Mouse (Mus musculus): Measurements from ENCODE around the gene Atg7. TPM values are rescaled to one million over a fixed set of nuclear protein-coding genes. Genes with fewer than 3 reads are reported as not detected.

The Atg7 gene
- total and polyA plus RNA-seq, 2 experiments from 2014 or later: 16.6 to 17.5 TPM

GRCm38 (mm10) chr6:114904233-114904632 is 261.3 kb downstream of the Atg7 start:
- WGBS: 76% methylated on average over 6 of the region's 6 CpGs
- no peak overlapping the region for H3K4me2 ChIP-seq (ENCODE audit: low read depth, low read length)
- TF ChIP-seq CTCF (IDR thresholded peaks at IDR 0.05; ENCODE audit: low read depth): no peak
- peaks cover 38% of the 10 kb centered on the region; the same call in 1 of the 2 replicates for H3K4me1 ChIP-seq (ENCODE audit: insufficient read depth, low read length)
- H3K4me3 ChIP-seq (ENCODE audit: low read length): no peak overlapping the region
- DNase-seq (ENCODE audit: low spot score): no peak
- no peaks in the 10 kb centered on the region for H3K27me3 ChIP-seq (ENCODE audit: insufficient read depth, low read length)
- no peak overlapping the region for H3K9ac ChIP-seq (replicated peaks; ENCODE audit: low read length)
- no peaks in the 10 kb centered on the region for H3K36me3 ChIP-seq (ENCODE audit: insufficient read depth, low read length)
- H3K27ac ChIP-seq: no peak overlapping the region
- no peaks in the 10 kb centered on the region for H3K9me3 ChIP-seq (ENCODE audit: low read length)
- ATAC-seq: no peak

GRCm38 (mm10) chr6:114904818-114905217 is 261.9 kb downstream of the Atg7 start:
- peaks cover 38% of the 10 kb centered on the region; the same call in 1 of the 2 replicates for H3K4me1 ChIP-seq (ENCODE audit: insufficient read depth, low read length)
- 89% methylated on average over 3 of the region's 3 CpGs for WGBS
- H3K36me3 ChIP-seq (ENCODE audit: insufficient read depth, low read length): no peaks in the 10 kb centered on the region
- no peaks in the 10 kb centered on the region for H3K9me3 ChIP-seq (ENCODE audit: low read length)
- H3K27me3 ChIP-seq (ENCODE audit: insufficient read depth, low read length): no peaks in the 10 kb centered on the region
- H3K4me3 ChIP-seq (ENCODE audit: low read length): no peak overlapping the region
- DNase-seq (ENCODE audit: low spot score) (no peak), ATAC-seq (no peak)
- no peak for TF ChIP-seq CTCF (IDR thresholded peaks at IDR 0.05; ENCODE audit: low read depth)
- no peak overlapping the region for H3K9ac ChIP-seq (replicated peaks; ENCODE audit: low read length)
- no peak overlapping the region for H3K4me2 ChIP-seq (ENCODE audit: low read depth, low read length)
- no peak overlapping the region for H3K27ac ChIP-seq

GRCm38 (mm10) chr6:114905253-114906028 is 262.5 kb downstream of the Atg7 start:
- H3K9ac ChIP-seq (replicated peaks; ENCODE audit: low read length): no peak overlapping the region
- H3K9me3 ChIP-seq (ENCODE audit: low read length): no peaks in the 10 kb centered on the region
- ATAC-seq (no peak), DNase-seq (ENCODE audit: low spot score) (no peak)
- H3K36me3 ChIP-seq (ENCODE audit: insufficient read depth, low read length): no peaks in the 10 kb centered on the region
- H3K27ac ChIP-seq: no peak overlapping the region
- no peaks in the 10 kb centered on the region for H3K27me3 ChIP-seq (ENCODE audit: insufficient read depth, low read length)
- WGBS: 71% methylated on average over 8 of the region's 8 CpGs
- peaks cover 33% of the 10 kb centered on the region; the same call in 1 of the 2 replicates for H3K4me1 ChIP-seq (ENCODE audit: insufficient read depth, low read length)
- no peak overlapping the region for H3K4me2 ChIP-seq (ENCODE audit: low read depth, low read length)
- no peak for TF ChIP-seq CTCF (IDR thresholded peaks at IDR 0.05; ENCODE audit: low read depth)
- no peak overlapping the region for H3K4me3 ChIP-seq (ENCODE audit: low read length)

GRCm38 (mm10) chr6:114906209-114906608 is 263.3 kb downstream of the Atg7 start:
- DNase-seq (ENCODE audit: low spot score): no peak
- Histone ChIP-seq H3K9me3 (ENCODE audit: low read length) (no peaks in the 10 kb centered on the region), H3K27ac (no peak overlapping the region), H3K9ac (replicated peaks; ENCODE audit: low read length) (no peak overlapping the region), H3K4me1 (ENCODE audit: insufficient read depth, low read length) (peaks cover 32% of the 10 kb centered on the region; the same call in 1 of the 2 replicates), H3K27me3 (ENCODE audit: insufficient read depth, low read length) (no peaks in the 10 kb centered on the region), H3K36me3 (ENCODE audit: insufficient read depth, low read length) (no peaks in the 10 kb centered on the region), H3K4me2 (ENCODE audit: low read depth, low read length) (no peak overlapping the region), H3K4me3 (ENCODE audit: low read length) (no peak overlapping the region)
- no peak for ATAC-seq
- WGBS: 70% methylated on average over 5 of the region's 5 CpGs
- no peak for TF ChIP-seq CTCF (IDR thresholded peaks at IDR 0.05; ENCODE audit: low read depth)

GRCm38 (mm10) chr6:114907459-114907858 is 264.6 kb downstream of the Atg7 start:
- Histone ChIP-seq H3K4me3 (ENCODE audit: low read length) (no peak overlapping the region), H3K27me3 (ENCODE audit: insufficient read depth, low read length) (no peaks in the 10 kb centered on the region), H3K4me2 (ENCODE audit: low read depth, low read length) (no peak overlapping the region), H3K9ac (replicated peaks; ENCODE audit: low read length) (no peak overlapping the region), H3K9me3 (ENCODE audit: low read length) (no peaks in the 10 kb centered on the region), H3K36me3 (ENCODE audit: insufficient read depth, low read length) (no peaks in the 10 kb centered on the region), H3K27ac (no peak overlapping the region), H3K4me1 (ENCODE audit: insufficient read depth, low read length) (peaks cover 24% of the 10 kb centered on the region)
- no peak for TF ChIP-seq CTCF (IDR thresholded peaks at IDR 0.05; ENCODE audit: low read depth)
- 92% methylated on average over 6 of the region's 6 CpGs for WGBS
- no peak for ATAC-seq
- DNase-seq (ENCODE audit: low spot score): no peak

- Histone ChIP-seq H3K4me2 (ENCODE audit: low read depth, low read length) (no peak overlapping the region), H3K9me3 (ENCODE audit: low read length) (no peaks in the 10 kb centered on the region), H3K27ac (no peak overlapping the region), H3K27me3 (ENCODE audit: insufficient read depth, low read length) (no peaks in the 10 kb centered on the region), H3K36me3 (ENCODE audit: insufficient read depth, low read length) (no peaks in the 10 kb centered on the region), H3K4me3 (ENCODE audit: low read length) (no peak overlapping the region), H3K4me1 (ENCODE audit: insufficient read depth, low read length) (peaks cover 32% of the 10 kb centered on the region), H3K9ac (replicated peaks; ENCODE audit: low read length) (no peak overlapping the region)
- no peak for TF ChIP-seq CTCF (IDR thresholded peaks at IDR 0.05; ENCODE audit: low read depth)
- ATAC-seq (no peak), DNase-seq (ENCODE audit: low spot score) (no peak)
- whole genome bisulfite sequencing: 92% methylated on average over 7 of the region's 7 CpGs
These were observed 266.9 kb downstream of the Atg7 start for GRCm38 (mm10) chr6:114909801-114910200.

Other genes starting within 250 kb of the Atg7 start
- 2.4 and 5.3 TPM in 2 replicates for gene Hrh1, start 245.2 kb upstream of the Atg7 start, total RNA-seq (2014; rRNA removed)
- gene Hrh1, start 245.2 kb upstream of the Atg7 start, polyA plus RNA-seq (2015; fragmentation: Nextera tagmentation; extraction: Ambion mirVana): 1.6 and 1.9 TPM in 2 replicates

Measured in hindbrain, postnatal 0 days (tissue).